Mouse (Mus musculus): Measurements from ENCODE around the gene Fbll1.
A peak's percentile ranks its signal among the peaks of the same experiment; 100 is the strongest.

GRCm38 (mm10) chr11:35798874-35799273, at the start of gene Fbll1:
- TF ChIP-seq CTCF (IDR thresholded peaks at IDR 0.05), result 0 out of 2 replicates have a peak, but pooled peaks have one; percentile 16
- TF ChIP-seq EP300 (IDR thresholded peaks at IDR 0.05), result no peak

Measured in lung, postnatal 0 days (tissue).